Mouse (Mus musculus) hematopoietic multipotent progenitor cell, adult 10-12 weeks (in vitro differentiated cells): ENCODE data around the gene Ufd1. TPM values are rescaled to one million over a fixed set of nuclear protein-coding genes. Genes with fewer than 3 reads are reported as not detected.

Experiments used
- polyA plus RNA-seq: library from polyadenylated mRNA; stranded (reverse); fragments of >175 nt; gene quantifications from 2 replicates; pipeline ENCODE4 v1.2.3, GENCODE M21; 2012; ENCODE audit warnings: low replicate concordance

The Ufd1 gene
- polyA plus RNA-seq = 7.7 and 16.1 TPM in 2 replicates

GRCm38 (mm10) chr16:18811468-18812384 lies at the start of gene Ufd1, which contains the start of gene Cdc45:
Gene Ufd1, plus strand, starts transcription at chr16:18811779.
Gene Cdc45, minus strand, starts transcription at chr16:18811987.

DNA sequence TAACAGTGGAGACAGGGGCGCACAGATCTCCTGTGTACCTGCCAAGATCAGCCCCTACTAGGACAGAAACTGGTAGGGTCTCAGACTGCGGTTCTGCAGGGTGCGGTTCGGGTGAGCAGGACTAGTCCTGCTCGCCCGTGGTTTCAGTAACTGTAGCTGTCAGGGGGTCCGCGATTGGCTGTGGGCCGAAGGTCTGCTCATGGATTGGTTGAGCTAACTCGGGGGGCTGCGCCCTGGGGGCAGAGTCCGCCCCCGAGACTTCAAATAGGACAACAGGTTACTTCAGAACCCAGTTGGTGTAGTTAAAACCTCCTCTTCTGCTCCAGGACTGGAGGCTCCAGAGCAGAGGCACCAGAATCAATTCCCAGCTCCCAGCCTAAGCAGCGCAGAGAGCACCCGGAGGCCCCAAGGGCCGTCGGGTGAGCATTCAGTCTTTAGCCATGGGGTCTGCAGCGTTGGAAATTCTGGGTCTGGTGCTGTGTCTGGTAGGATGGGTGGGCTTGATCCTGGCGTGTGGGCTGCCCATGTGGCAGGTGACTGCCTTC lies 35.0 kb upstream of the Ufd1 start, which contains the start of gene Cldn5:
Cldn5 (plus strand) TSS at position 292 of the 545 bp plus-strand sequence.

GRCm38 (mm10) chr16:18836468-18837208 lies 25.1 kb downstream of the Ufd1 start, which contains the start of the genes 2510002D24Rik and Gm28539:
Gene 2510002D24Rik, plus strand, starts transcription at chr16:18836578.
Gene Gm28539, plus strand, starts transcription at chr16:18836584.

GRCm38 (mm10) chr16:18876442-18877308 lies 65.1 kb downstream of the Ufd1 start, which contains the start of the genes Mrpl40 and Hira:
Gene Mrpl40, minus strand, starts transcription at chr16:18876862.
Gene Hira, plus strand, starts transcription at chr16:18877037.

Other genes starting within 250 kb of the Ufd1 start
- not detected in 2 replicates for gene Tbx1, start 221.1 kb upstream of the Ufd1 start, polyA plus RNA-seq
- gene Gp1bb, start 189.4 kb upstream of the Ufd1 start, polyA plus RNA-seq = 5.8 and 10.0 TPM in 2 replicates
- gene Gm49601, start 185.4 kb upstream of the Ufd1 start, polyA plus RNA-seq = 0.24 and 2.6 TPM in 2 replicates
- 1.3 and 3.1 TPM in 2 replicates for gene Sept5, start 181.8 kb upstream of the Ufd1 start, polyA plus RNA-seq
- gene Cldn5, start 34.9 kb upstream of the Ufd1 start, polyA plus RNA-seq = 0.22 and 8.6 TPM in 2 replicates
- 1.8 and 5.9 TPM in 2 replicates for gene Cdc45, start 208 bp downstream of the Ufd1 start, polyA plus RNA-seq
- 40.8 and 125 TPM in 2 replicates for gene 2510002D24Rik, start 24.8 kb downstream of the Ufd1 start, polyA plus RNA-seq
- not detected in 2 replicates for gene Gm28539, start 24.8 kb downstream of the Ufd1 start, polyA plus RNA-seq
- 11.0 and 11.7 TPM in 2 replicates for gene Mrpl40, start 65.1 kb downstream of the Ufd1 start, polyA plus RNA-seq
- 10.7 and 13.1 TPM in 2 replicates for gene Hira, start 65.3 kb downstream of the Ufd1 start, polyA plus RNA-seq